Mouse (Mus musculus): ENCODE measurements around the gene Bdnf. TPM values are rescaled to one million over a fixed set of nuclear protein-coding genes. Genes with fewer than 3 reads are reported as not detected.

Bdnf gene
- polyA plus RNA-seq, 1 experiment from 2014 or later: 3.0 TPM

- 0% methylated on average over 4 of the region's 4 CpGs for WGBS
- ATAC-seq: peak; percentile 24
- Histone ChIP-seq H3K27ac (ENCODE audit: low read length) (no peak overlapping the region), H3K9me3 (ENCODE audit: control insufficient read depth, low read length) (no peaks in the 10 kb centered on the region), H3K27me3 (replicated peaks; ENCODE audit: control insufficient read depth, insufficient read depth, low read length) (peaks cover 49% of the 10 kb centered on the region), H3K4me2 (ENCODE audit: low read length) (no peak overlapping the region), H3K4me1 (replicated peaks; ENCODE audit: control insufficient read depth, insufficient read depth, low read length) (peaks cover 31% of the 10 kb centered on the region), H3K4me3 (replicated peaks; ENCODE audit: low read length) (no peak overlapping the region), H3K36me3 (ENCODE audit: control insufficient read depth, insufficient read depth) (no peaks in the 10 kb centered on the region), H3K9ac (replicated peaks; ENCODE audit: low read depth, low read length) (no peak overlapping the region)
Measured at GRCm38 (mm10) chr2:109697151-109697550, 22.7 kb downstream of the Bdnf start.

- Histone ChIP-seq H3K9me3 (ENCODE audit: control insufficient read depth, low read length) (no peaks in the 10 kb centered on the region), H3K9ac (replicated peaks; ENCODE audit: low read depth, low read length) (no peak overlapping the region), H3K4me1 (replicated peaks; ENCODE audit: control insufficient read depth, insufficient read depth, low read length) (peaks cover 4% of the 10 kb centered on the region; the same call in 1 of the 2 replicates), H3K36me3 (ENCODE audit: control insufficient read depth, insufficient read depth) (no peaks in the 10 kb centered on the region), H3K4me2 (ENCODE audit: low read length) (no peak overlapping the region), H3K27ac (ENCODE audit: low read length) (no peak overlapping the region), H3K27me3 (replicated peaks; ENCODE audit: control insufficient read depth, insufficient read depth, low read length) (peaks cover 28% of the 10 kb centered on the region), H3K4me3 (replicated peaks; ENCODE audit: low read length) (no peak overlapping the region)
- no peak for ATAC-seq
- 71% methylated on average over 5 of the region's 5 CpGs for WGBS
Measured at GRCm38 (mm10) chr2:109700291-109700690, 25.8 kb downstream of the Bdnf start.

GRCm38 (mm10) chr2:109703588-109703987 is 29.1 kb downstream of the Bdnf start:
- H3K27me3 ChIP-seq (replicated peaks; ENCODE audit: control insufficient read depth, insufficient read depth, low read length): peaks cover 12% of the 10 kb centered on the region
- H3K4me2 ChIP-seq (ENCODE audit: low read length): no peak overlapping the region
- H3K36me3 ChIP-seq (ENCODE audit: control insufficient read depth, insufficient read depth): no peaks in the 10 kb centered on the region
- WGBS: 81% methylated on average over 4 of the region's 4 CpGs
- no peaks in the 10 kb centered on the region for H3K4me1 ChIP-seq (replicated peaks; ENCODE audit: control insufficient read depth, insufficient read depth, low read length)
- H3K9ac ChIP-seq (replicated peaks; ENCODE audit: low read depth, low read length): no peak overlapping the region
- ATAC-seq: no peak
- H3K9me3 ChIP-seq (ENCODE audit: control insufficient read depth, low read length): no peaks in the 10 kb centered on the region
- H3K27ac ChIP-seq (ENCODE audit: low read length): no peak overlapping the region
- no peak overlapping the region for H3K4me3 ChIP-seq (replicated peaks; ENCODE audit: low read length)

GRCm38 (mm10) chr2:109704053-109704452 is 29.6 kb downstream of the Bdnf start:
- WGBS: 92% methylated on average over 5 of the region's 5 CpGs
- H3K4me3 ChIP-seq (replicated peaks; ENCODE audit: low read length): no peak overlapping the region
- no peak overlapping the region for H3K9ac ChIP-seq (replicated peaks; ENCODE audit: low read depth, low read length)
- H3K27me3 ChIP-seq (replicated peaks; ENCODE audit: control insufficient read depth, insufficient read depth, low read length): peaks cover 9% of the 10 kb centered on the region; the same call in 1 of the 2 replicates
- H3K4me2 ChIP-seq (ENCODE audit: low read length): no peak overlapping the region
- no peaks in the 10 kb centered on the region for H3K4me1 ChIP-seq (replicated peaks; ENCODE audit: control insufficient read depth, insufficient read depth, low read length)
- H3K9me3 ChIP-seq (ENCODE audit: control insufficient read depth, low read length): no peaks in the 10 kb centered on the region
- no peak overlapping the region for H3K27ac ChIP-seq (ENCODE audit: low read length)
- H3K36me3 ChIP-seq (ENCODE audit: control insufficient read depth, insufficient read depth): no peaks in the 10 kb centered on the region
- no peak for ATAC-seq

- H3K9me3 ChIP-seq (ENCODE audit: control insufficient read depth, low read length): no peaks in the 10 kb centered on the region
- H3K4me2 ChIP-seq (ENCODE audit: low read length): no peak overlapping the region
- ATAC-seq: no peak
- no peak overlapping the region for H3K27ac ChIP-seq (ENCODE audit: low read length)
- no peaks in the 10 kb centered on the region for H3K4me1 ChIP-seq (replicated peaks; ENCODE audit: control insufficient read depth, insufficient read depth, low read length)
- 84% methylated on average over 8 of the region's 8 CpGs for WGBS
- H3K9ac ChIP-seq (replicated peaks; ENCODE audit: low read depth, low read length): no peak overlapping the region
- no peaks in the 10 kb centered on the region for H3K36me3 ChIP-seq (ENCODE audit: control insufficient read depth, insufficient read depth)
- no peak overlapping the region for H3K4me3 ChIP-seq (replicated peaks; ENCODE audit: low read length)
- 0 out of 2 replicates have a peak, but pooled peaks cover 2% of the 10 kb centered on the region for H3K27me3 ChIP-seq (replicated peaks; ENCODE audit: control insufficient read depth, insufficient read depth, low read length)
Measured at GRCm38 (mm10) chr2:109706524-109706923, 32.0 kb downstream of the Bdnf start.

GRCm38 (mm10) chr2:109709346-109709745 is 34.8 kb downstream of the Bdnf start:
- Histone ChIP-seq H3K9me3 (ENCODE audit: control insufficient read depth, low read length) (no peaks in the 10 kb centered on the region), H3K9ac (replicated peaks; ENCODE audit: low read depth, low read length) (no peak overlapping the region), H3K4me1 (replicated peaks; ENCODE audit: control insufficient read depth, insufficient read depth, low read length) (no peaks in the 10 kb centered on the region), H3K4me3 (replicated peaks; ENCODE audit: low read length) (no peak overlapping the region), H3K27ac (ENCODE audit: low read length) (no peak overlapping the region), H3K36me3 (ENCODE audit: control insufficient read depth, insufficient read depth) (no peaks in the 10 kb centered on the region), H3K4me2 (ENCODE audit: low read length) (no peak overlapping the region), H3K27me3 (replicated peaks; ENCODE audit: control insufficient read depth, insufficient read depth, low read length) (no peaks in the 10 kb centered on the region)
- no peak for ATAC-seq
- 87% methylated on average over 7 of the region's 7 CpGs for WGBS

GRCm38 (mm10) chr2:109711049-109711448 is 36.5 kb downstream of the Bdnf start:
- no peak overlapping the region for H3K4me3 ChIP-seq (replicated peaks; ENCODE audit: low read length)
- no peak overlapping the region for H3K4me2 ChIP-seq (ENCODE audit: low read length)
- H3K27ac ChIP-seq (ENCODE audit: low read length): no peak overlapping the region
- no peak for ATAC-seq
- no peaks in the 10 kb centered on the region for H3K4me1 ChIP-seq (replicated peaks; ENCODE audit: control insufficient read depth, insufficient read depth, low read length)
- H3K36me3 ChIP-seq (ENCODE audit: control insufficient read depth, insufficient read depth): no peaks in the 10 kb centered on the region
- no peak overlapping the region for H3K9ac ChIP-seq (replicated peaks; ENCODE audit: low read depth, low read length)
- WGBS: 95% methylated on average over 1 of the region's 1 CpGs
- no peaks in the 10 kb centered on the region for H3K9me3 ChIP-seq (ENCODE audit: control insufficient read depth, low read length)
- H3K27me3 ChIP-seq (replicated peaks; ENCODE audit: control insufficient read depth, insufficient read depth, low read length): no peaks in the 10 kb centered on the region

- no peaks in the 10 kb centered on the region for H3K4me1 ChIP-seq (replicated peaks; ENCODE audit: control insufficient read depth, insufficient read depth, low read length)
- WGBS: 93% methylated on average over 3 of the region's 3 CpGs
- H3K36me3 ChIP-seq (ENCODE audit: control insufficient read depth, insufficient read depth): no peaks in the 10 kb centered on the region
- no peak overlapping the region for H3K27ac ChIP-seq (ENCODE audit: low read length)
- no peak overlapping the region for H3K4me2 ChIP-seq (ENCODE audit: low read length)
- H3K9me3 ChIP-seq (ENCODE audit: control insufficient read depth, low read length): no peaks in the 10 kb centered on the region
- H3K9ac ChIP-seq (replicated peaks; ENCODE audit: low read depth, low read length): no peak overlapping the region
- H3K27me3 ChIP-seq (replicated peaks; ENCODE audit: control insufficient read depth, insufficient read depth, low read length): no peaks in the 10 kb centered on the region
- no peak overlapping the region for H3K4me3 ChIP-seq (replicated peaks; ENCODE audit: low read length)
- no peak for ATAC-seq
Measured at GRCm38 (mm10) chr2:109725261-109725660, 50.8 kb downstream of the Bdnf start.

GRCm38 (mm10) chr2:109725831-109726230 is 51.3 kb downstream of the Bdnf start:
- H3K9ac ChIP-seq (replicated peaks; ENCODE audit: low read depth, low read length): no peak overlapping the region
- H3K27ac ChIP-seq (ENCODE audit: low read length): no peak overlapping the region
- 76% methylated on average over 6 of the region's 6 CpGs for WGBS

GRCm38 (mm10) chr2:109729221-109729620 is 54.7 kb downstream of the Bdnf start:
- Histone ChIP-seq H3K36me3 (ENCODE audit: control insufficient read depth, insufficient read depth) (no peaks in the 10 kb centered on the region), H3K4me1 (replicated peaks; ENCODE audit: control insufficient read depth, insufficient read depth, low read length) (no peaks in the 10 kb centered on the region), H3K4me3 (replicated peaks; ENCODE audit: low read length) (no peak overlapping the region), H3K27me3 (replicated peaks; ENCODE audit: control insufficient read depth, insufficient read depth, low read length) (no peaks in the 10 kb centered on the region), H3K9ac (replicated peaks; ENCODE audit: low read depth, low read length) (no peak overlapping the region), H3K9me3 (ENCODE audit: control insufficient read depth, low read length) (no peaks in the 10 kb centered on the region), H3K27ac (ENCODE audit: low read length) (no peak overlapping the region), H3K4me2 (ENCODE audit: low read length) (no peak overlapping the region)
- WGBS: 96% methylated on average over 1 of the region's 1 CpGs
- ATAC-seq: no peak

More at GRCm38 (mm10) chr2:109725831-109726230, 51.3 kb downstream of the Bdnf start:
- H3K4me3 ChIP-seq (replicated peaks; ENCODE audit: low read length): no peak overlapping the region
- no peaks in the 10 kb centered on the region for H3K9me3 ChIP-seq (ENCODE audit: control insufficient read depth, low read length)
- no peak overlapping the region for H3K4me2 ChIP-seq (ENCODE audit: low read length)
- ATAC-seq: no peak
- H3K27me3 ChIP-seq (replicated peaks; ENCODE audit: control insufficient read depth, insufficient read depth, low read length): no peaks in the 10 kb centered on the region
- H3K36me3 ChIP-seq (ENCODE audit: control insufficient read depth, insufficient read depth): no peaks in the 10 kb centered on the region
- no peaks in the 10 kb centered on the region for H3K4me1 ChIP-seq (replicated peaks; ENCODE audit: control insufficient read depth, insufficient read depth, low read length)

Measured in forebrain, embryonic 16.5 days (tissue).